Mouse (Mus musculus) spleen, postnatal 36 days (tissue): ENCODE data around the gene Ccdc113.
"Not testable (repeated sequence)": the region's sequence is repeated elsewhere in the genome, so short reads cannot be mapped to it uniquely, and the experiment has no call there.

Source experiments
- DNase-seq, 2 experiments: peaks; one replicate each; pipeline ENCODE4 v3.0.0; 2022; ENCODE audit warnings: low spot score in 2 of 2, mixed read lengths in 1 of 2

Gene Ccdc113

DNA sequence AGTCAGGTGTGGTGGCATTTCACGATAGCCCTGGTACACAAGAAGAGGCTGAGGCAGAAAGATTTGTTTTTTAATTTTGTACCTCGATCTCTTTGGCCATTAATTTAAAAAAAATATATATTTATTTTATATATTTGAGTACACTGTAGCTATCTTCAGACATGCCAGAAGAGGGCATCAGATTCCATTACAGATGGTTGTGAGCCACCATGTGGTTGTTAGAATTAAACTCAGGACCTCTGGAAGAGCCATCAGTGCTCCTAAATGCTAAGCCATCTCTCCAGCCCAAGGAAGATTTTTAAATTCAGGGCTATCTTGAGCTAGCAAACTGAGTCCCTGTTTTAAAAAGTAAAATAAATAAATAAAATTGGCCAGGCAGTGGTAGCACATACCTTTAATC is 68.3 kb downstream of the Ccdc113 start:
- no peak for DNase-seq

DNA sequence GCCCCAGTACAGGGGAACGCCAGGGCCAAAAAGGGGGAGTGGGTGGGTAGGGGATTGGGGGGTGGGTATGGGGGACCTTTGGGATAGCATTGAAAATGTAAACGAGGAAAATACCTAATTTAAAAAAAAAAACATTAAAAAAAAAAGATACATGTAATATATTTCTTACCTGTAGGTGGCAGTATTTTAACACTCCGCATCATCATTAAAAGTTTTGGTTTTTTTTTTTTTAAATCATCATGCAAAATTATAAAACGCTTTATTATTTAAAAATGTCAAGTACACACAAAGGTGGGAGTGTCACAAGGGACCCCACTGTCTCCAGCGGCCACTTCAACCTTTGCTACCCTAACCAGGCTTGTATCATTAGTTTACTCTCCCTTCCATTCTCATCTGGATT is 72.6 kb downstream of the Ccdc113 start:
- not testable (repeated sequence) for DNase-seq

DNA sequence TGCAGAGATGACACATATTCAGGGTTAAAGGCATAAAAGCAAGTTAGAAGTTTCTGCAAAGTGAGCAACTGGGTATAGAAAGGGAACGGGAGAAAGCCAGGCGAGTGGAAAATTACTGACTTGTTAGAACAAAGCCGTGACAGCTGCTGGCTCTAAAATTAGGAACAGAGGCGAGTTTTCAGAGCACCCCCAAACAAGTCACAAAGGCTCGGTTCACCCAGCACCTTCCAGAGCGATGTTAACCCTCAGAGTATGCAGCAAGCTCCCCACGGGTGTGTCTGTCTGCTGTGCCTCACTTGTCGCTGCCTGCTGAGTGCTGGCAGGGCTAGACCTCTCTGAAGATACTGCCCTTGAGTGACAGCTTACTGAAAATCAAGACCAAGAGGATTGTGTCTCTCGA is 73.3 kb downstream of the Ccdc113 start:
- DNase-seq, result no peak
